Mouse (Mus musculus) limb, embryonic 14.5 days (tissue): ENCODE results near the gene Ndel1. TPM values are rescaled to one million over a fixed set of nuclear protein-coding genes. Genes with fewer than 3 reads are reported as not detected.

Experiments used
- ATAC-seq: fragments of 200-750 bp; cut with Nextera tagmentation; 2 replicates; pipeline ENCODE4 v1.8.0; 2017; ENCODE audit warnings: low read depth, moderate number of reproducible peaks, moderate TSS enrichment; ENCODE audit not compliant: low FRiP score
- DNase-seq: peaks from one replicate; pipeline ENCODE4 v3.0.0-alpha.2; 2015; ENCODE audit warnings: low spot score
- H3K27ac ChIP-seq: fragments of 300-500 bp; sonication (generic); replicated peaks from 2 replicates; pipeline ENCODE4 v1.5.1; 2014; ENCODE audit warnings: low read depth, mild to moderate bottlenecking, low read length, moderate library complexity, mixed read lengths
- H3K27me3 ChIP-seq: fragments of 300-500 bp; sonication (generic); 2 replicates; pipeline ENCODE4 v1.6.1; 2014; ENCODE audit warnings: low read length, mixed read lengths; ENCODE audit not compliant: control insufficient read depth, insufficient read depth
- H3K36me3 ChIP-seq: fragments of 300-500 bp; sonication (generic); 2 replicates; pipeline ENCODE4 v1.6.1; 2014; ENCODE audit warnings: mild to moderate bottlenecking, low read length, moderate library complexity, mixed read lengths; ENCODE audit not compliant: control insufficient read depth, insufficient read depth
- H3K4me1 ChIP-seq: fragments of 300-500 bp; sonication (generic); 2 replicates; pipeline ENCODE4 v1.6.1; 2014; ENCODE audit warnings: antibody characterized with exemption, low read length, mixed read lengths; ENCODE audit not compliant: control insufficient read depth, insufficient read depth
- H3K4me2 ChIP-seq: fragments of 300-500 bp; sonication (generic); replicated peaks from 2 replicates; pipeline ENCODE4 v1.6.1; 2014; ENCODE audit warnings: low read depth, mild to moderate bottlenecking, low read length, moderate library complexity; ENCODE audit not compliant: severe bottlenecking
- H3K4me3 ChIP-seq: fragments of 300-500 bp; sonication (generic); replicated peaks from 2 replicates; pipeline ENCODE4 v1.5.1; 2014; ENCODE audit warnings: low read length
- H3K9ac ChIP-seq: fragments of 300-500 bp; sonication (generic); 2 replicates; pipeline ENCODE4 v1.6.1; 2014; ENCODE audit warnings: mild to moderate bottlenecking, low read depth, low read length, moderate library complexity; ENCODE audit not compliant: severe bottlenecking
- H3K9me3 ChIP-seq: fragments of 300-500 bp; sonication (generic); 2 replicates; pipeline ENCODE4 v1.6.1; 2016; ENCODE audit warnings: low read length; ENCODE audit not compliant: control insufficient read depth
- POLR2A ChIP-seq: fragments of 200-500 bp; IDR thresholded peaks from 2 replicates; pipeline ENCODE4 v1.8.0; 2012; ENCODE audit warnings: inconsistent platforms, mild to moderate bottlenecking, moderate library complexity, borderline replicate concordance; ENCODE audit not compliant: insufficient read depth, insufficient read length; ENCODE audit errors: extremely low read depth
- WGBS: fragments of 180-500 bp; shearing (Covaris S2); extraction: QIAGEN DNeasy Blood & Tissue Kit; methylation state at CpG from one replicate; pipeline ENCODE4 v1.1.7; 2014; 5-methylcytosine and 5-hydroxymethylcytosine counted together
- polyA plus RNA-seq, 2 experiments: library from polyadenylated mRNA; depleted of rRNA in 1 of 2; stranded (reverse) in 1 of 2; unstranded in 1 of 2; fragments of >200 nt; fragmentation: Nextera tagmentation in 1 of 2; extraction: Ambion mirVana in 1 of 2; gene quantifications; 2 replicates each; pipeline versions ENCODE4 v1.2.1 to v1.2.3; 2012 to 2014

The Ndel1 gene
- polyA plus RNA-seq, 2 experiments: 85.7 to 91.8 TPM

DNA sequence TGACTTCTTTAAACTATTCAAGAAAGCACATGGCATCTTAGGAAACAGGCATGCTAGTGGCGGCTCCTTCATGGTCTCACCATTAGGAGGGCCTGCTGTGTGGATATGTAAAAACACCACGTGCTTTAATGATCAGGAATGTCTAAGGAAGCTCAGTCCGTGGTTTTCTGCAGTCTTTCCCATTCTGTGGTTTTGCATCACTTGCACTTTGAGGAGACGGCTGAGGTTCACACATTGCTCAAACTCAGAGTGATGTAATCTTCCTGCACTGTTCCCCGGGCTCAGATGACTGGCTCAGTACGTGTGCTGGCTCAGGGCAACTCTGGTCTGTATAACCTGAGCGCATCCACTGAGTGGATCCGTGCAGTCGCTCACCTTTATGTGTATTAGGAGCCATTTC is 89.3 kb downstream of the Ndel1 start:
- Histone ChIP-seq H3K9ac (no peak overlapping the region), H3K27ac (no peak overlapping the region), H3K27me3 (no peaks in the 10 kb centered on the region), H3K4me3 (no peak overlapping the region), H3K36me3 (peaks cover 94% of the 10 kb centered on the region), H3K4me1 (no peaks in the 10 kb centered on the region), H3K4me2 (no peak overlapping the region), H3K9me3 (no peaks in the 10 kb centered on the region)
- no peak for ATAC-seq
- DNase-seq: no peak
- WGBS: 87% methylated on average over 9 of the region's 9 CpGs
- no peak for TF ChIP-seq POLR2A

DNA sequence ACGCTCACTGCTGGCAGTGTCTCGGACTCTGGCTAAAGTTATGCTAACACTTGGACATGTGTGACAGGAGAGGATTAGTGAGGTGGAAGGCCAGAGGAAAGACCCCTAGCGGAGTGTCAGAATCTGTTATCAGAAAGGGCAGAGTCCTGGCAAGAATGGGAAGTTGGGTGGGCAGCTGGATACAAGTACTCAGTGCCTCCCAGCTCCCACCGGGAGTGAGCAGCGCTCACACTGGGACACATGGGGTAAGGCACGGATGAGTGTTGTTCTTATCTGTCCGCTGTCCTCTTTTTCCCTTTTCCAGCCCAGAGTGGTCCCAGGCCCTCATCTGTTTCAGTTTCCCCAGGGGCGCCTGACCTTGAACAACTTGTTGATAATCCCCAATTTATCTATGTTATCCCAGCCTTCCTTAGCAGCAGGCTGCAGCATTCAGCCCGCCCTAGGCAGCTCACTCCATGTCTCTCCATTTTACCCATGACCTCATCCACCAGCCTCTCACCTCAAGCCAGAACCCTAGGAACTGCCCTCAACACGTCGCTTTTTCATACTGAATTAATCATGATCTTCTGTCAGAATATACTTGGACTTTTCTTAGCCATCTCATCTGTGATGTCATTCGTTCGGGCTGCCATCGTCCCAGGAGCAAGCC is 91.1 kb downstream of the Ndel1 start:
- Histone ChIP-seq H3K9ac (no peak overlapping the region), H3K36me3 (peaks cover 95% of the 10 kb centered on the region), H3K27ac (no peak overlapping the region), H3K4me2 (no peak overlapping the region), H3K4me1 (no peaks in the 10 kb centered on the region), H3K4me3 (no peak overlapping the region), H3K27me3 (no peaks in the 10 kb centered on the region), H3K9me3 (no peaks in the 10 kb centered on the region)
- 89% methylated on average over 14 of the region's 14 CpGs for WGBS
- TF ChIP-seq POLR2A: no peak
- ATAC-seq (no peak), DNase-seq (no peak)

DNA sequence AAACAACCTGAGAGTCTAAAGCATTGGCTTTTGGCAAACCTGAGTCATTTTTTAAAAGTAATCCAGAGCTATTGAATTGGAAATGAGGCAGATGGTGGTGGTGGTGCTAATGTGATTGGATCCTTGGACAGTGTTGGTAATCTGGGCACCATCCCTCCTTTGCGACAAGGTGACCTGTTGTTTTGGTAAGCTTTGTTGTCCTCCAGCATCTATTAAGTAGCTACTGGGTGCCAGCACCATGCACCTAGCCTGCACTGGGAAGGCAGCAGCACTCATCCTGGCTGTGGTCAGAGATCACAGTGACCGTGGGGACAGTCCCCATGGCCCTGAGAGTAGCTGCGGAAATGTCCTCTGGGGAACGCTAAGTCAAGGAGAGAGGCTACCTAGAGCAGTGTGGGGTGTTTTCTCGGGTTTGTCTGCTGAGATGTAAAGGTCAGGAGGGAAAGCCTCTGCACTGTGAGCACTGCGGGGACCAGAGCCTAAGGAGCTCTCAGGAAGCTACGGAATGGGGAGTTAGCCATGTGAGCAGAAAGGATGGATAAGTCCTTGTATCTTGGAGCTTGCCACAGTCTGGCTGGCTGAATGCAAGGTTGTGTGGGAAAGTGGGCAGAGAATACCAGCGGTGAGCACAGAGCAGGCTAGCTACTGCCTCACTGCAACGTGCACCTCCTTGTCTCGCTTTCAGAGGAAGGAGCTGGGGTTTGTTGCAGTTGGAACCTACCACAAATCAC is 91.8 kb downstream of the Ndel1 start:
- H3K27ac ChIP-seq: no peak overlapping the region
- H3K36me3 ChIP-seq: peaks cover 92% of the 10 kb centered on the region
- TF ChIP-seq POLR2A: no peak
- no peak overlapping the region for H3K9ac ChIP-seq
- H3K27me3 ChIP-seq: no peaks in the 10 kb centered on the region
- no peak overlapping the region for H3K4me3 ChIP-seq
- H3K9me3 ChIP-seq: no peaks in the 10 kb centered on the region
- 87% methylated on average over 10 of the region's 10 CpGs for WGBS
- no peak for ATAC-seq
- no peak for DNase-seq
- H3K4me2 ChIP-seq: no peak overlapping the region
- no peaks in the 10 kb centered on the region for H3K4me1 ChIP-seq

DNA sequence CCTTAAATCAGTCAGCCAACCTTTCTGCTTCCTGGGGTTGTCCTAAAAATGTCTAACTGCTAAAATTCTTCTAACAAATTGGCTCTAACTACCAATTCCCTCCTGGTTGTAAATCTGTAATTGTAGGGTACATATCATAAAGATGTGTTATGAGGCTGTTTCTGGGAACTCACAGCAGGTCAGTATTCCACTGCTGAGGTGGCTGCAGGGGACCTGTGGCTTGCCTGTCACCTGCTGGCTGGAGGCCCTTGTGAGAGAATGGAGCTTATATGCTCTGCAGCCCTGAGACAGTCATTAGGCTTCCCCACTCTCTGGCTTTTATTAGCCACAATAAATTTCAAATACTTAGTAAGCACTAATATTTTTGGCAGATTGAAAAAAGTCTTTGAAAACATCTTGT is 92.8 kb downstream of the Ndel1 start:
- H3K36me3 ChIP-seq: peaks cover 92% of the 10 kb centered on the region

DNA sequence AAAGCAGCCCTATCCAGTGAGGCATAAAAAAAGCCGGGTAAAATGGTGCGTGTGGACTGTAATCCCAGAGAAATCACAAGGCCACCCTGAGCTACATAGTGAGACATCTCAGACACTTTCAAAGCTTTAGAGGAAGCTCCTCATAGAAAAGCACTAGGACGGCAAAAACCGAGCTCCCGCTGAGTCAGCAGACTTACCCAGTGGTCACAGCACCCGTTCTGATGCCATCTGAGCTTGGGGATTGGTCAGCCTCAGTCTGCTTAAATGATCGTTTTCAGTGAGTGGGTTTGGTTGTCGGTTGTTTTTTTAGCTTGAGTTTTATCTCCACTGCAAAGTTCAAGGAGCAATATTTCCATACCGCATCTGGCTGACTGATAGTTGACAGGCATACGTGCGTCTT is 93.7 kb downstream of the Ndel1 start:
- Histone ChIP-seq H3K4me1 (no peaks in the 10 kb centered on the region), H3K27me3 (no peaks in the 10 kb centered on the region), H3K9ac (no peak overlapping the region), H3K36me3 (peaks cover 93% of the 10 kb centered on the region), H3K4me2 (no peak overlapping the region), H3K9me3 (no peaks in the 10 kb centered on the region), H3K4me3 (no peak overlapping the region), H3K27ac (no peak overlapping the region)
- DNase-seq (no peak), ATAC-seq (no peak)
- 86% methylated on average over 11 of the region's 11 CpGs for WGBS
- no peak for TF ChIP-seq POLR2A

More for the DNA sequence above, 92.8 kb downstream of the Ndel1 start:
- DNase-seq: no peak
- no peaks in the 10 kb centered on the region for H3K27me3 ChIP-seq
- H3K27ac ChIP-seq: no peak overlapping the region
- H3K4me1 ChIP-seq: no peaks in the 10 kb centered on the region
- no peak overlapping the region for H3K9ac ChIP-seq
- no peak for TF ChIP-seq POLR2A
- no peak for ATAC-seq
- H3K9me3 ChIP-seq: no peaks in the 10 kb centered on the region
- H3K4me3 ChIP-seq: no peak overlapping the region
- H3K4me2 ChIP-seq: no peak overlapping the region
